ENCODE assay signal across 8 mouse cellular contexts in the genomic region with DNA sequence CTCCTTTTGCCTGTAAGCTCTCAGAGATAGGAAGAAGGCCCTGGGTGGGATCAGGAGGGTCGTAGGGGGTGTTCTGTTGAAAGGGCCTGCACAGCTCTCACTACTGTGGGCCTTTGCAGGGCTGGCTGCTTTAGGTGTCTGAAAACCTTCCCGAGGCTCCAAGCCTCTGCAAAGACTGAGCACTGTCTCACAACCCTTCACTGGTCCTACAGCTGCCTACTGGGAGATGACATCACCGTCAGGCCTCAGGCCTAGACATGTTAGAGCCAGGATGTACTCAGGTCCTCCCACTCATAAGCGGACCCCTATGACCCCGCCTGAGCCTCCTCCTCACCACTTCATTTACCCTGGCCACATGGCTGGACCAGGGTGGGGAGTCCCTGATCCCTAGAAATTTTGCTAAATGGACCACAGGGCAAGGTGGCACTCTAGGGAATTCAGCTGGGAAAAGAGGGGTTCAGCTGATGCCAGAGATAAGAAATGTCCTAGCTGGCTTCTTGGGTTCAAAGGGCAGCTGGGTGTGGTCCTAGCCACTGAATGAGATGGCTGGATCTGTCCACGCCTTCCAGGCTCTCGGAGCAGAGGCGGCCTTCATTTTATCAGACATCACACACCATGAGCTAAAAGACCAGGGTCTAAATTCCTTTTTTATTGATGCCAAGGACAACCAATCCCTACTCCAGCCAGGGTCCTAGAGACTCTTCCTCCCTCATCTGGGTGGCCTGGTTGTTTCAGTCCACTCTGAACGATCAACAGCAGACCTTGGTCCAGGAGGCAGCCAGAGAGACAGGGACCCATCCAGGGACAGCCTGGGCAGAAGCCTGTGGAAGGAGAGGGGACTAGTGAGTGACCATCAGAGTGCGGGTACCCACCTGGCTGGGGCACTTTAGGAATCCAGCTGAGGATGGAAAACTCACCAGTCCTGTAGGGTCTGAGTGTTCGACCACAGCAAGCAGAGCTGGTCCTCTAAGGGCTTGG. TPM values are rescaled to one million over a fixed set of nuclear protein-coding genes. Genes with fewer than 3 reads are reported as not detected.
DNase-seq lines count a peak whose midpoint lies in the region; ATAC-seq and TF ChIP-seq lines count a peak whose summit lies in the region.
"Had no signal": no experiment of that assay in that cellular context is flagged by ENCODE, and none has a peak within 500 bp of the region (broad histone marks: within the 10 kb centered on the region; RNA-seq: fewer than 3 reads in every experiment).

No protein-coding gene starts in this region.

- TF ChIP-seq CTCF in kidney, postnatal 0 days (IDR thresholded peaks at IDR 0.05; ENCODE audit: low read depth): no peak

- no peaks in the 10 kb centered on the region for H3K27me3 ChIP-seq in kidney, postnatal 0 days (ENCODE audit: insufficient read depth, low read length)
- peaks cover 21% of the 10 kb centered on the region for H3K27me3 ChIP-seq in limb, embryonic 12.5 days
- H3K27me3 ChIP-seq in stomach, embryonic 14.5 days (ENCODE audit: control insufficient read depth, insufficient read depth, low read length): no peaks in the 10 kb centered on the region

- 76% methylated on average over 11 of the region's 11 CpGs for WGBS in kidney, postnatal 0 days
- WGBS in limb, embryonic 12.5 days: 73% methylated on average over 11 of the region's 11 CpGs
- 76% methylated on average over 11 of the region's 11 CpGs for WGBS in stomach, embryonic 14.5 days

- H3K4me2 ChIP-seq in kidney, postnatal 0 days (ENCODE audit: low read length): peak overlapping the region; percentile 88
- peak overlapping the region; percentile 95 for H3K4me2 ChIP-seq in limb, embryonic 12.5 days
- peak overlapping the region; percentile 74 for H3K4me2 ChIP-seq in stomach, embryonic 14.5 days (replicated peaks; ENCODE audit: low read depth, low read length)

- ATAC-seq in kidney, postnatal 0 days (replicated peaks; ENCODE audit: low FRiP score, low read depth): no peak
- no peak for ATAC-seq in limb, embryonic 12.5 days (ENCODE audit: insufficient number of reproducible peaks, insufficient read depth, low FRiP score, low TSS enrichment, low read depth)
- 0 out of 2 replicates have a peak, but pooled peaks have one; percentile 3 for ATAC-seq in stomach, embryonic 14.5 days (ENCODE audit: insufficient number of reproducible peaks, insufficient read depth, low FRiP score, low read depth)

- DNase-seq in kidney, postnatal 0 days (ENCODE audit: low spot score): no peak
- DNase-seq in kidney, postnatal 14 days: no peak
- DNase-seq in heart, postnatal 4 days: peak; percentile 17
- DNase-seq in thymus, postnatal 25 days: no peak
- no peak for DNase-seq in Muller cell, postnatal 12 days (ENCODE audit: inconsistent ontology term)

- H3K27ac ChIP-seq in kidney, postnatal 0 days: no peak overlapping the region
- H3K27ac ChIP-seq in limb, embryonic 12.5 days: no peak overlapping the region
- H3K27ac ChIP-seq in stomach, embryonic 14.5 days (ENCODE audit: low read length): no peak overlapping the region

- peaks cover 15% of the 10 kb centered on the region for H3K4me1 ChIP-seq in kidney, postnatal 0 days (replicated peaks; ENCODE audit: insufficient read depth, low read length)
- H3K4me1 ChIP-seq in limb, embryonic 12.5 days (replicated peaks): peaks cover 23% of the 10 kb centered on the region
- H3K4me1 ChIP-seq in stomach, embryonic 14.5 days (ENCODE audit: control insufficient read depth, insufficient read depth, low read length): peaks cover 7% of the 10 kb centered on the region; the same call in 1 of the 2 replicates

- H3K36me3 ChIP-seq in kidney, postnatal 0 days (ENCODE audit: insufficient read depth, low read length): no peaks in the 10 kb centered on the region
- H3K36me3 ChIP-seq in limb, embryonic 12.5 days: no peaks in the 10 kb centered on the region
- H3K36me3 ChIP-seq in stomach, embryonic 14.5 days (ENCODE audit: control insufficient read depth, insufficient read depth, low read length): no peaks in the 10 kb centered on the region

- peak overlapping the region; percentile 46; the same call in 1 of the 2 replicates for H3K9ac ChIP-seq in kidney, postnatal 0 days (ENCODE audit: low read depth, low read length)
- H3K9ac ChIP-seq in limb, embryonic 12.5 days (replicated peaks): peak overlapping the region; percentile 57
- no peak overlapping the region for H3K9ac ChIP-seq in stomach, embryonic 14.5 days (replicated peaks; ENCODE audit: low read depth, low read length)

- no peaks in the 10 kb centered on the region for H3K9me3 ChIP-seq in kidney, postnatal 0 days (replicated peaks; ENCODE audit: low read length)
- no peaks in the 10 kb centered on the region for H3K9me3 ChIP-seq in limb, embryonic 12.5 days
- no peaks in the 10 kb centered on the region for H3K9me3 ChIP-seq in stomach, embryonic 14.5 days (ENCODE audit: control insufficient read depth, low read depth, low read length)

- H3K4me3 ChIP-seq in kidney, postnatal 0 days (replicated peaks; ENCODE audit: low read depth, low read length): no peak overlapping the region
- H3K4me3 ChIP-seq in limb, embryonic 12.5 days (replicated peaks): peak overlapping the region; percentile 52; the same call in 1 of the 2 replicates
- no peak overlapping the region for H3K4me3 ChIP-seq in stomach, embryonic 14.5 days (ENCODE audit: low read depth, low read length)

RNA-seq across cellular contexts. Expression of a gene that starts 0.9 kb away (rescaled TPM):
- polyA plus RNA-seq in kidney, postnatal 0 days (2015; fragmentation: Nextera tagmentation; extraction: Ambion mirVana): 35.1 and 37.9 TPM in 2 replicates
- not detected for total RNA-seq in heart, postnatal 4 days (2021)
- polyA plus RNA-seq in limb, embryonic 12.5 days (2016; fragmentation: Nextera tagmentation; extraction: Ambion mirVana): 10.5 and 11.4 TPM in 2 replicates
- 9.1 and 10.5 TPM in 2 replicates for polyA plus RNA-seq in stomach, embryonic 14.5 days (2014; fragmentation: Nextera tagmentation; extraction: Ambion mirVana)
- total RNA-seq: granulocyte monocyte progenitor cell, adult 5-6 weeks had no signal

RNA-seq across cellular contexts. Expression of a gene that starts 1.4 kb away (rescaled TPM):
- polyA plus RNA-seq in kidney, postnatal 0 days (2015; fragmentation: Nextera tagmentation; extraction: Ambion mirVana): 40.1 and 41.2 TPM in 2 replicates
- not detected for total RNA-seq in heart, postnatal 4 days (2021)
- not detected in 2 replicates for polyA plus RNA-seq in limb, embryonic 12.5 days (2016; fragmentation: Nextera tagmentation; extraction: Ambion mirVana)
- polyA plus RNA-seq in stomach, embryonic 14.5 days (2014; fragmentation: Nextera tagmentation; extraction: Ambion mirVana): 1.6 and 1.7 TPM in 2 replicates
- total RNA-seq: granulocyte monocyte progenitor cell, adult 5-6 weeks had no signal

RNA-seq across cellular contexts. Expression of a gene that starts 11.7 kb away (rescaled TPM):
- 14.5 and 21.1 TPM in 2 replicates for polyA plus RNA-seq in kidney, postnatal 0 days (2015; fragmentation: Nextera tagmentation; extraction: Ambion mirVana)
- 1 to 10 TPM; 1.3 to 1.4 TPM for total RNA-seq in heart, postnatal 4 days (2021)
- polyA plus RNA-seq in limb, embryonic 12.5 days (2016; fragmentation: Nextera tagmentation; extraction: Ambion mirVana): 0.51 and 1.0 TPM in 2 replicates
- polyA plus RNA-seq in stomach, embryonic 14.5 days (2014; fragmentation: Nextera tagmentation; extraction: Ambion mirVana): 1.4 and 1.6 TPM in 2 replicates

RNA-seq across cellular contexts. Expression of a gene that starts 13.8 kb away (rescaled TPM):
- 1.8 and 2.2 TPM in 2 replicates for polyA plus RNA-seq in kidney, postnatal 0 days (2015; fragmentation: Nextera tagmentation; extraction: Ambion mirVana)
- total RNA-seq in heart, postnatal 4 days (2021): not detected
- polyA plus RNA-seq in limb, embryonic 12.5 days (2016; fragmentation: Nextera tagmentation; extraction: Ambion mirVana): 1.6 TPM in 2 replicates
- 0.20 and 0.35 TPM in 2 replicates for polyA plus RNA-seq in stomach, embryonic 14.5 days (2014; fragmentation: Nextera tagmentation; extraction: Ambion mirVana)
- total RNA-seq: granulocyte monocyte progenitor cell, adult 5-6 weeks had no signal

RNA-seq across cellular contexts. Expression of a gene that starts 49.4 kb away (rescaled TPM):
- polyA plus RNA-seq in kidney, postnatal 0 days (2015; fragmentation: Nextera tagmentation; extraction: Ambion mirVana): 37.2 and 39.8 TPM in 2 replicates
- total RNA-seq in heart, postnatal 4 days (2021): 10 to 100 TPM; 44.3 to 52.2 TPM
- polyA plus RNA-seq in limb, embryonic 12.5 days (2016; fragmentation: Nextera tagmentation; extraction: Ambion mirVana): 95.8 and 102 TPM in 2 replicates
- 69.0 and 72.1 TPM in 2 replicates for polyA plus RNA-seq in stomach, embryonic 14.5 days (2014; fragmentation: Nextera tagmentation; extraction: Ambion mirVana)

Comparison
In these comparisons a context has a peak if more than half of its experiments do, and no peak if none do; other contexts are left out.
1. RNA of a gene that starts 1.4 kb away (polyA plus RNA-seq): 40.1 to 41.2 TPM in kidney, postnatal 0 days; 1.6 to 1.7 TPM in stomach, embryonic 14.5 days and not detected in limb, embryonic 12.5 days; every median in the first group is over 10 times any median in the second.
2. Peak in every context shown above with its lines, with median percentiles within 50 percentile points of each other: H3K4me2 ChIP-seq.